Mouse (Mus musculus) neural tube, embryonic 14.5 days (tissue): ENCODE data around the gene Mrps5. TPM values are rescaled to one million over a fixed set of nuclear protein-coding genes. Genes with fewer than 3 reads are reported as not detected.

ENCODE experiments used
- ATAC-seq: fragments of 200-750 bp; cut with Nextera tagmentation; 2 replicates; pipeline ENCODE4 v1.8.0; 2017; ENCODE audit warnings: low read depth, mild to moderate bottlenecking, moderate TSS enrichment, moderate library complexity
- H3K27ac ChIP-seq: fragments of 300-500 bp; sonication (generic); 2 replicates; pipeline ENCODE4 v1.5.1; 2014; ENCODE audit warnings: low read depth, mild to moderate bottlenecking, control low read depth, low read length, moderate library complexity, mixed read lengths
- H3K27me3 ChIP-seq: fragments of 300-500 bp; sonication (generic); 2 replicates; pipeline ENCODE4 v1.6.1; 2014; ENCODE audit warnings: low read length; ENCODE audit not compliant: control insufficient read depth, insufficient read depth
- H3K36me3 ChIP-seq: fragments of 300-500 bp; sonication (generic); 2 replicates; pipeline ENCODE4 v1.6.1; 2014; ENCODE audit warnings: low read length, mixed read lengths; ENCODE audit not compliant: control insufficient read depth, insufficient read depth
- H3K4me1 ChIP-seq: fragments of 300-500 bp; sonication (generic); 2 replicates; pipeline ENCODE4 v1.6.1; 2014; ENCODE audit warnings: low read length; ENCODE audit not compliant: control insufficient read depth, insufficient read depth
- H3K4me2 ChIP-seq: fragments of 300-500 bp; sonication (generic); 2 replicates; pipeline ENCODE4 v1.6.1; 2014; ENCODE audit warnings: mild to moderate bottlenecking, low read depth, low read length, control low read depth
- H3K4me3 ChIP-seq: fragments of 300-500 bp; sonication (generic); 2 replicates; pipeline ENCODE4 v1.5.1; 2014; ENCODE audit warnings: low read depth, low read length, control low read depth, mixed read lengths
- H3K9ac ChIP-seq: fragments of 300-500 bp; sonication (generic); replicated peaks from 2 replicates; pipeline ENCODE4 v1.6.1; 2014; ENCODE audit warnings: low read depth, mild to moderate bottlenecking, control low read depth, low read length, mixed read lengths
- H3K9me3 ChIP-seq: fragments of 300-500 bp; sonication (generic); 2 replicates; pipeline ENCODE4 v1.6.1; 2016; ENCODE audit warnings: low read length; ENCODE audit not compliant: control insufficient read depth
- WGBS: fragments of 180-500 bp; shearing (Covaris S2); extraction: QIAGEN DNeasy Blood & Tissue Kit; methylation state at CpG from one replicate; pipeline ENCODE4 v1.1.7; 2014; 5-methylcytosine and 5-hydroxymethylcytosine counted together
- polyA plus RNA-seq: library from polyadenylated mRNA; unstranded; fragments of >200 nt; fragmentation: Nextera tagmentation; extraction: Ambion mirVana; gene quantifications from 2 replicates; pipeline ENCODE4 v1.2.1, GENCODE M21; 2014

Gene Mrps5
- polyA plus RNA-seq, 1 experiment from 2014 or later, result 141 TPM

DNA sequence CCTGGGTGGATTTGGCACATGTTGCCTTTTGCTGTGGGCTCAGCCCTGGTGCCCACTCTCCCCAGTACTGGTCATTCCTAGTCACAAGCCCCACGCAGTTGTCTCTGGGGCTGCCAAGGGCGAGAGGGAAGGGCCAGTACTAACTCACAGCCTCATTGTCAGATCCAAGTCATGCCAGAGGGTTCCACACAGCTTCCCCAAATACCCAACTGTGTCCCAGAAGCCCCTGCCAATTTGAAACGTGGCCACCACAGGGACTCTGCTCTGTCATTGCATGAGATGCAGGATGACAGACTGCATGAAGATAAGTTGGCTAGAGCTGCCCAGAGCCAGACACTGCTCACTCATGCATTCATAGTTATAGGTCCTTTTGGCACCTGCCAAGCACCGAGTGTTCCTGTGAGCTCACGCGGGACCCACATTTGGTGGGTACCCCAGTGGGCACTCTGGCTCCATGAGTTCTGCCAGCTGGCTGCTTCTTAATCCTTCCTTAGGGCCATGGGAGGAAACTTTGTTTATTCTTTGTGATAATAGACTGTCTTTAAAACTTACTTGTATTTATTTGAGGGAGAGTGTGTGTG, 41.1 kb downstream of the Mrps5 start:
- Histone ChIP-seq H3K4me3 (no peak overlapping the region), H3K27me3 (no peaks in the 10 kb centered on the region), H3K4me2 (no peak overlapping the region), H3K36me3 (no peaks in the 10 kb centered on the region), H3K9me3 (no peaks in the 10 kb centered on the region), H3K9ac (no peak overlapping the region), H3K4me1 (no peaks in the 10 kb centered on the region), H3K27ac (no peak overlapping the region)
- WGBS, result 83% methylated on average over 6 of the region's 6 CpGs
- ATAC-seq, result no peak

DNA sequence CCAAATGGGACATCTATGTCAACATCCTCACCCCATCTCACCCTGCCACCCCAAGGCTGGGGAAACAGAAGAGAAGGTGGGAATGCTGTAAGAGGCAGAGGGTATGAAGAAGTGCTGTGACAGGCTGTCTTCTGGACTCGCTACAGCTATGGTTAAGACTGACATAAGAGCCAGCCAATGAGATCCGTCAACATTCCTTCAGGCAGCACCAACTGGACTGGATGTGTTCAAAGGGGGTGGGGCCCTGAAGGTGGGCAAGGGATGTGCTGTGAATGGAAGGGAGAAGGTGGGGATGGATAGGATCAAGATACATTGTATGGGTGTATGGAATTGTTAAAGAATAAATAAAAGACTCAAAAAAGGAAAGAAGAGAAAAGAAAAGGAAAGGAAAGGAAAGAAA, 45.6 kb downstream of the Mrps5 start:
- no peaks in the 10 kb centered on the region for H3K9me3 ChIP-seq
- 71% methylated on average over 2 of the region's 2 CpGs for WGBS
- no peak for ATAC-seq
- H3K9ac ChIP-seq, result no peak overlapping the region
- no peaks in the 10 kb centered on the region for H3K36me3 ChIP-seq
- H3K27ac ChIP-seq, result no peak overlapping the region
- H3K4me1 ChIP-seq, result no peaks in the 10 kb centered on the region
- H3K4me2 ChIP-seq, result no peak overlapping the region
- no peak overlapping the region for H3K4me3 ChIP-seq
- H3K27me3 ChIP-seq, result no peaks in the 10 kb centered on the region

DNA sequence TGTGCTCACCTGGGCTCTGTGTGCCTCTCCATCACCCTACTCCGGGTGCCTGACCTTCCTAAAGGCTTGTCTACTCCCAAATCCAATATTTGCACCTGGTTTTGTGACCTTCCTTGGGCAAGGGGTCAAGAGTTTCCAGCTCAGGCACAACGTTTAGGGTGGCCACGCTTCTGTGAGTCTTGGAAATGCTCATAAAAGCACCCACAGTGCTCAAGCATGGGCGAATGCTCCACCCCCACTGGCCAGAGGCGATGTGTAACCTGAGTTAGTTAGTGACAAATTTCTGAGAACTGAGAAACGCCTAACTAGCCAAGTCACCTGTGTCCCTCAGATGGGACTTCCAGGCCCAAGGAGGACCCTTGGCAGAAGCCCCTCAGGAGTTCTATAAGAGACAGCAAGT, 48.6 kb downstream of the Mrps5 start:
- Histone ChIP-seq H3K27me3 (no peaks in the 10 kb centered on the region), H3K36me3 (no peaks in the 10 kb centered on the region), H3K4me3 (no peak overlapping the region), H3K4me1 (no peaks in the 10 kb centered on the region), H3K27ac (no peak overlapping the region), H3K9ac (no peak overlapping the region), H3K4me2 (no peak overlapping the region), H3K9me3 (no peaks in the 10 kb centered on the region)
- 80% methylated on average over 6 of the region's 6 CpGs for WGBS
- no peak for ATAC-seq

DNA sequence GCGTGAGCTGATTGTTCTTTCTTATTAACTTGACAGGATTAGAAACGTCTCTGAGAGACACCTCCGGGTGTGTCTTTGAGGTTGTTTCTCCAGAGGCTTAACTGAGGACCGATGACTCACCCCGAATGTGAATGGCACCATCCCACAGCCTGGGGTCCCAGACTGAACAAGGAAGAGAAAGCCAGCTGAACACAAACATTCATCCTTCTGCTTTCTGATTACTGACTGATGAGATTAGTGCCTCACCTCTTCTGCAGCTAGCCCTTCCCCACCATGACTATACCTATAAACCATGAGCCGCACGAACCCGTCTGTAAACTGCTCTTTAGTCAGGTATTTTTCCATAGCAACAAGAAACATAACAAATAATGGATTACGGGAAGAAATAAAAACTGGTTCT, 52.0 kb downstream of the Mrps5 start:
- no peaks in the 10 kb centered on the region for H3K4me1 ChIP-seq
- H3K4me3 ChIP-seq, result no peak overlapping the region
- 83% methylated on average over 9 of the region's 9 CpGs for WGBS
- H3K27ac ChIP-seq, result no peak overlapping the region
- no peaks in the 10 kb centered on the region for H3K36me3 ChIP-seq
- no peaks in the 10 kb centered on the region for H3K27me3 ChIP-seq
- no peak for ATAC-seq
- no peak overlapping the region for H3K4me2 ChIP-seq
- H3K9ac ChIP-seq, result no peak overlapping the region
- H3K9me3 ChIP-seq, result no peaks in the 10 kb centered on the region

DNA sequence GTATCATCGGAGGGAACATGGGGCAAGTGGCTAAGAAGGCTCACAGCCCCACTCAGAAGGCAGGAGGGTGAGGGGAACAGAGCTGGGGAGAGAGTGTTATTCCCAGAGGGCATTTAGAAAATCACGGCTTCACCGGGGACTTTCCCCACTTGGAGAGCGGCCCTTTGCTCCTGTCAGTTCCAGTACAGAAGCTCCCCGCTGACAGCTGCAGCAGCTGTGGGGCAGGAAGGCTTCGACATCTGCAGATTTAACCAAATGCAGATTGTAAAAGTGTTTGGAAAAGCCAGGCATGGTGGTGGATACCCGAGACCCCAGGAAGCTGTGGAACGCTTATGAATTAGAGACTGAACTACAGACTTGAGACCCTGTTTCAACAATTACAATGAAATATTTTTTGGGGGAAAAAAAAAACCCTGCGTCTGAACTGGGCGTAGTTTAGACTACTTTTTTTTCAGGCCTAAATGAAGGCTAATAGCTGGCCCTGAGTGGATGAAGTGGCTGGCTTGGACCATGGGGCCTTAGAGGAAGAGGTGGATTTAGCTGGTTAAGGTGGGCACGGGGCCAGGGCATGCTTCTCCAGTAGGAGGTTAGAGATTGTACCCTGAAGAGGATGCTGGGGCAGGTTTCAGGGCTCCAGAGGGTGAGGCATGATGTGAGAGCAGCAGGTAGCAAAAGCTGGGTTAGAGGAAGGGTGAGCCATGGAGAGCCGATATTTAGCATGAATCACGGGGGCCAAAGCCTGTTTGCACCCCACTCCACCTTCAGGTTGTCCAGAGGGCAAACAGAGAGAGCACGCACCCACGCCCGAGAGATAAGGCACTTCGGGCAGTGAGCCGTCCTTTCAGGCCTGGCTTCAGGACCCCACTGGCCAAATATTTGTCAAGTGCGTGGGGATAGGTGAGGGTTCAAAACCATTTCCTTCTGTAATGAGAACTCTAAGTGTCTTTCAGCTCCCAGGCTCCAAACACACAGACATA, 57.0 kb downstream of the Mrps5 start:
- Histone ChIP-seq H3K4me2 (no peak overlapping the region), H3K4me3 (no peak overlapping the region), H3K9me3 (no peaks in the 10 kb centered on the region), H3K36me3 (no peaks in the 10 kb centered on the region), H3K27me3 (no peaks in the 10 kb centered on the region), H3K9ac (no peak overlapping the region), H3K4me1 (no peaks in the 10 kb centered on the region), H3K27ac (no peak overlapping the region)
- WGBS, result 71% methylated on average over 19 of the region's 19 CpGs
- no peak for ATAC-seq

DNA sequence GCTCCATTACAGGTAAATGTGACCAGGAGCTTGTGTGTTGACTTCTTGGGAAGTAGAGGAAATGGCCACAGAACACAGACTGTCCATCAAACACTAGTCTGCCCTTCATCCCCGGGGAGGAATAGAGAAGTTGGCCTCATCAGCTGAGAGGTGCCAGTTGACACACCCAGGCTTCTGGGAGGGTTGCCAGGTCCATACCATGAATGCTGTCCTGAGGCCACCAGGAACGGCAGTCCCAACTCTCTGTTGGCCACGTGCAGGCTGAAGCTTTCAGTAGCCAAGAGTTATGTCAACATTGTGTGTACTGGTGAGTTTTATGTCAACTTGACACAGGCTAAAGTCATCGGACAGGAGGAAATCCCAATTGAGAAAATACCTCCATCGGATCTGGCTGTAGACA, 59.9 kb downstream of the Mrps5 start:
- no peak for ATAC-seq
- WGBS, result 80% methylated on average over 5 of the region's 5 CpGs
- Histone ChIP-seq H3K9me3 (no peaks in the 10 kb centered on the region), H3K4me1 (no peaks in the 10 kb centered on the region), H3K27me3 (no peaks in the 10 kb centered on the region), H3K36me3 (no peaks in the 10 kb centered on the region), H3K4me2 (no peak overlapping the region), H3K4me3 (no peak overlapping the region), H3K27ac (no peak overlapping the region), H3K9ac (no peak overlapping the region)

DNA sequence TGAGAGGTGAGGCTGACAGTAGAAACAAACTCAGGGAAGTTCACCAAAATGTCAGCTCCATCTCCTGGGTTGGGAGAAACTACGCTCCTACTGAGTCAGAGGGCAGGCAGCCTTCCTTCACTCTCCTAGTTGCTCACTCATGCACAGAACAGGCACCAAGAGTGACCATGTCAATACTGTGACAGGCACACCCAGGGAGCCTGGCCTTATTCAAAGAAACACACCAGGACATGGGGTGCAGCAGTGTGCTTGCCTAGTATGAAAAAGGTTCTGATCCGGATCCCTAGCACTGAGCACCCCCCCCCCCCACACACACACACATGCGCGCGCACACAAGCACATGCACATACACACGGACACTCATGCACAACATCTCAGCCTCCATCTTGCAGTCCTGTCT, 61.1 kb downstream of the Mrps5 start:
- WGBS, result 94% methylated on average over 6 of the region's 6 CpGs
- no peaks in the 10 kb centered on the region for H3K36me3 ChIP-seq

DNA sequence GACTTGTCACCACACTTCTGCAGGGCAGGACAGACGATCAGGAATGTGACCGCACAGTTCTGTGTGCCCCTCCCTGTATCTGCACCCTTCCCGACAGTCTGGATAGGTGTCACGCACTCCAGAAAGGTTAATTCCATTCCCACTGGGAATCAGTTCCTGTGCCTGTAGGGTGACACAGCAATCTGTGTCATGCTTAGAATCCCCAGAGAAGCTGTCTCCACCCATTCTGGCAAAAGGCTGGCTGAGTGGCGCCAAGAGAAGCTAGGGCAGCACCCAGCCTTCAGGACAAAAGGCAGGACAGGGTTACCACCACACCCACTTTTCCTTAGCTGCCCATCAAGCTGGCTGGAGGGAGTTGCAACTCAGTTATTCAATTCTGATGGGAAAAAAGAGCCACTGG, 62.9 kb downstream of the Mrps5 start:
- 82% methylated on average over 5 of the region's 5 CpGs for WGBS
- no peak overlapping the region for H3K9ac ChIP-seq
- H3K9me3 ChIP-seq, result no peaks in the 10 kb centered on the region
- ATAC-seq, result no peak
- H3K4me3 ChIP-seq, result no peak overlapping the region
- no peak overlapping the region for H3K4me2 ChIP-seq
- no peak overlapping the region for H3K27ac ChIP-seq
- no peaks in the 10 kb centered on the region for H3K36me3 ChIP-seq
- 0 out of 2 replicates have a peak, but pooled peaks cover 2% of the 10 kb centered on the region for H3K27me3 ChIP-seq
- H3K4me1 ChIP-seq, result no peaks in the 10 kb centered on the region

More for the DNA sequence above, 61.1 kb downstream of the Mrps5 start:
- H3K9ac ChIP-seq, result no peak overlapping the region
- H3K9me3 ChIP-seq, result no peaks in the 10 kb centered on the region
- no peak for ATAC-seq
- H3K4me1 ChIP-seq, result no peaks in the 10 kb centered on the region
- H3K4me2 ChIP-seq, result no peak overlapping the region
- H3K4me3 ChIP-seq, result no peak overlapping the region
- H3K27ac ChIP-seq, result no peak overlapping the region
- H3K27me3 ChIP-seq, result no peaks in the 10 kb centered on the region

DNA sequence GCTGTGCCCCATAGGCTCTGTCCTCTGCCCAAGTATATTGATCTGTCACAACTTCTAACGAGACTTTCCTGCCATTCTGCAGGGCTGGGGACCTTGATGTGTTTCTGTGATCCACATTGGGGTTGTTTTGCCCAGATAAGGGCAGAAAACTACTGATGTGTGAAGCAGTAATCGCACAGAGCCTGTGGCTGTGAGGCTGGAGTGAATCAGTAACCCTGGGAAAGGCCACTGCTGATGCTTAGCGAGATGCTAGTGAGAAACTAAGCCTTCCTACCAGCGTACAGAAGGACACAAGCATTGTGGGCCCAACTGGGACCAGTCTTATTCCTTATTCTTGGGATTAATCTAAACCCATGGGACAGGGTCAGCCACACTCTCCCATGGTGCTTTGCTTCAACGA, 64.6 kb downstream of the Mrps5 start:
- 81% methylated on average over 5 of the region's 5 CpGs for WGBS
- no peak for ATAC-seq
- Histone ChIP-seq H3K4me1 (peaks cover 8% of the 10 kb centered on the region; the same call in 1 of the 2 replicates), H3K36me3 (no peaks in the 10 kb centered on the region), H3K27ac (no peak overlapping the region), H3K27me3 (peaks cover 11% of the 10 kb centered on the region; the same call in 1 of the 2 replicates), H3K9me3 (no peaks in the 10 kb centered on the region), H3K4me2 (no peak overlapping the region), H3K9ac (no peak overlapping the region), H3K4me3 (no peak overlapping the region)
